Mouse (Mus musculus): Measurements from ENCODE around the gene Ctnna2. TPM values are rescaled to one million over a fixed set of nuclear protein-coding genes. Genes with fewer than 3 reads are reported as not detected.

Ctnna2 gene
- polyA plus RNA-seq, 1 experiment: 75.6 TPM

- DNase-seq (ENCODE audit: extremely low spot score in 1 of 2, low spot score in 1 of 2): no peak
Observed at GRCm38 (mm10) chr6:77013194-77013593, 966.3 kb downstream of the Ctnna2 start.

GRCm38 (mm10) chr6:77011001-77011400 lies 968.5 kb downstream of the Ctnna2 start:
- DNase-seq (ENCODE audit: extremely low spot score in 1 of 2, low spot score in 1 of 2): no peak

- DNase-seq (ENCODE audit: extremely low spot score in 1 of 2, low spot score in 1 of 2): no peak
Observed at GRCm38 (mm10) chr6:76992128-76992527, 987.4 kb downstream of the Ctnna2 start.

- peak; percentile 37 to 68 for DNase-seq (ENCODE audit: extremely low spot score in 1 of 2, low spot score in 1 of 2)
Observed at GRCm38 (mm10) chr6:76984773-76985172, 994.7 kb downstream of the Ctnna2 start.

- no peak for DNase-seq (ENCODE audit: extremely low spot score in 1 of 2, low spot score in 1 of 2)
Observed at GRCm38 (mm10) chr6:76981651-76982050, 997.8 kb downstream of the Ctnna2 start.

- no peak for DNase-seq (ENCODE audit: extremely low spot score in 1 of 2, low spot score in 1 of 2)
Observed at GRCm38 (mm10) chr6:76979247-76979850, 1000.1 kb downstream of the Ctnna2 start.

GRCm38 (mm10) chr6:76977817-76978216 lies 1001.7 kb downstream of the Ctnna2 start:
- DNase-seq (ENCODE audit: extremely low spot score in 1 of 2, low spot score in 1 of 2): no peak

- DNase-seq (ENCODE audit: extremely low spot score in 1 of 2, low spot score in 1 of 2): no peak
Observed at GRCm38 (mm10) chr6:76974297-76974696, 1005.2 kb downstream of the Ctnna2 start.

- peak; percentile 8 to 52 for DNase-seq (ENCODE audit: extremely low spot score in 1 of 2, low spot score in 1 of 2)
Observed at GRCm38 (mm10) chr6:76964998-76965432, 1014.5 kb downstream of the Ctnna2 start.

- DNase-seq (ENCODE audit: extremely low spot score in 1 of 2, low spot score in 1 of 2): no peak
Observed at GRCm38 (mm10) chr6:76908086-76908485, 1071.4 kb downstream of the Ctnna2 start.

GRCm38 (mm10) chr6:76897156-76897555 lies 1082.3 kb downstream of the Ctnna2 start:
- DNase-seq (ENCODE audit: extremely low spot score in 1 of 2, low spot score in 1 of 2): peak in 1 of 2 experiments; percentile 44

Measured in frontal cortex, adult 2 months (tissue).